Mouse (Mus musculus) neural tube, embryonic 15.5 days (tissue): ENCODE measurements around the gene Grk5. TPM values are rescaled to one million over a fixed set of nuclear protein-coding genes. Genes with fewer than 3 reads are reported as not detected.
A peak's percentile ranks its signal among the peaks of the same experiment; 100 is the strongest.

Experiments used
- ATAC-seq: fragments of 200-750 bp; cut with Nextera tagmentation; 2 replicates; pipeline ENCODE4 v1.8.0; 2017; ENCODE audit warnings: mild to moderate bottlenecking, moderate TSS enrichment, moderate library complexity; ENCODE audit not compliant: low FRiP score
- H3K27ac ChIP-seq: fragments of 300-500 bp; sonication (generic); replicated peaks from 2 replicates; pipeline ENCODE4 v1.5.1; 2015; ENCODE audit warnings: mild to moderate bottlenecking, inconsistent platforms
- H3K27me3 ChIP-seq: fragments of 300-500 bp; sonication (generic); replicated peaks from 2 replicates; pipeline ENCODE4 v1.6.1; 2015; ENCODE audit warnings: inconsistent platforms
- H3K36me3 ChIP-seq: fragments of 300-500 bp; sonication (generic); 2 replicates; pipeline ENCODE4 v1.6.1; 2015; ENCODE audit warnings: inconsistent platforms
- H3K4me1 ChIP-seq: fragments of 300-500 bp; sonication (generic); 2 replicates; pipeline ENCODE4 v1.6.1; 2015; ENCODE audit warnings: inconsistent platforms
- H3K4me2 ChIP-seq: fragments of 300-500 bp; sonication (generic); 2 replicates; pipeline ENCODE4 v1.6.1; 2015; ENCODE audit warnings: inconsistent platforms, mild to moderate bottlenecking, moderate library complexity
- H3K4me3 ChIP-seq: fragments of 300-500 bp; sonication (generic); replicated peaks from 2 replicates; pipeline ENCODE4 v1.5.1; 2015; ENCODE audit warnings: mild to moderate bottlenecking, inconsistent platforms
- H3K9ac ChIP-seq: fragments of 300-500 bp; sonication (generic); replicated peaks from 2 replicates; pipeline ENCODE4 v1.6.1; 2015; ENCODE audit warnings: mild to moderate bottlenecking, inconsistent platforms
- H3K9me3 ChIP-seq: fragments of 300-500 bp; sonication (generic); replicated peaks from 2 replicates; pipeline ENCODE4 v1.6.1; 2016; ENCODE audit warnings: inconsistent platforms
- WGBS: fragments of 180-500 bp; shearing (Covaris S2); methylation state at CpG from one replicate; pipeline ENCODE4 v1.1.7; 2015; ENCODE audit warnings: mixed read lengths; 5-methylcytosine and 5-hydroxymethylcytosine counted together
- polyA plus RNA-seq: library from polyadenylated mRNA; unstranded; fragments of >200 nt; fragmentation: Nextera tagmentation; extraction: Ambion mirVana; gene quantifications from 2 replicates; pipeline ENCODE4 v1.2.1, GENCODE M21; 2015

Gene Grk5
- polyA plus RNA-seq, 1 experiment from 2014 or later: 2.6 TPM

DNA sequence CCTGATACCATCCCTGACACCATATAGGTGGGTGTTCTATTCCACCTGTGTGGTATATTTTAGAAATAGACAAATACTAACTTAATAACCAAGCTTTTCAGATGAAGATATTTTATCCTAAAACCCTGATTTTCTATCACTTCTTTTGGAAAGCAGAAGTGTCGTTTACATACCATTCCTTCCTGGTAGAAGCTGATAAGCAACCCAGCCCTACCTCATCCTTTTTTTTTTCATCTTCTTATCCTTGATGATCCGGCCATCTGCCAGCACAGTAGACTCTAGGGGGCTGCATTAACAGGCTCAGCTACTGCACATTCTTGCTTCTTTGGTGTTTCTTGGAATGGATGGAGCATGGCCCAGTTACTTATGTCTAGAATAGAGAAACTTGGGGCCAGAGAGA, 195.7 kb downstream of the Grk5 start:
- Histone ChIP-seq H3K9me3 (no peaks in the 10 kb centered on the region), H3K4me1 (no peaks in the 10 kb centered on the region), H3K36me3 (peaks cover 27% of the 10 kb centered on the region), H3K9ac (no peak overlapping the region), H3K27me3 (no peaks in the 10 kb centered on the region), H3K27ac (no peak overlapping the region), H3K4me3 (no peak overlapping the region), H3K4me2 (no peak overlapping the region)
- ATAC-seq: no peak
- 70% methylated on average over 2 of the region's 2 CpGs for WGBS

- no peak overlapping the region for H3K9ac ChIP-seq
- WGBS: 83% methylated on average over 1 of the region's 1 CpGs
These were observed 198.2 kb downstream of the Grk5 start for GRCm38 (mm10) chr19:61087781-61088180.

GRCm38 (mm10) chr19:61089001-61089400, 199.5 kb downstream of the Grk5 start:
- WGBS: 93% methylated on average over 3 of the region's 3 CpGs

More at GRCm38 (mm10) chr19:61087781-61088180, 198.2 kb downstream of the Grk5 start:
- Histone ChIP-seq H3K27ac (no peak overlapping the region), H3K4me3 (no peak overlapping the region), H3K27me3 (no peaks in the 10 kb centered on the region), H3K9me3 (no peaks in the 10 kb centered on the region), H3K4me2 (no peak overlapping the region), H3K36me3 (peaks cover 27% of the 10 kb centered on the region), H3K4me1 (no peaks in the 10 kb centered on the region)
- ATAC-seq: no peak

DNA sequence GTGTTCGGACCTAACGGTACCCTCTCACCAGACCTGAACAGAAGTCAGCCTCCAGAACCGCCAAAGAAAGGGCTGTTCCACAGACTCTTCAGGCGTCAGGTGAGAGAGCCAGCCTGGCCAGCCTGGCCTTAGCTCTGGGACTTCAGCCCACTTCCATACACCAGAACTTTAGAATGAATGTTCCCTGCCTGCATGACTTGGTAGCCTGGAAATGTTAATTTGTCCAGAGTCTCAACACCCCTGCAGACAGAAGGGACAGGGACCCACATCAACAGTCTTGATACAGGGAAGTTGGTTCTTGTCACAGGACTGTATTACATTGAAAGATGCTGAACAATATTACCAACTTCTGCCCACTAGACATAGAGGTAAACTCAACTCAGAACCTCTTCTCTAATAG, 201.0 kb downstream of the Grk5 start:
- Histone ChIP-seq H3K4me1 (no peaks in the 10 kb centered on the region), H3K9ac (no peak overlapping the region), H3K27ac (no peak overlapping the region), H3K36me3 (peaks cover 38% of the 10 kb centered on the region), H3K4me3 (no peak overlapping the region), H3K4me2 (no peak overlapping the region), H3K27me3 (no peaks in the 10 kb centered on the region), H3K9me3 (no peaks in the 10 kb centered on the region)
- 96% methylated on average over 4 of the region's 4 CpGs for whole genome bisulfite sequencing
- ATAC-seq: no peak

More at GRCm38 (mm10) chr19:61089001-61089400, 199.5 kb downstream of the Grk5 start:
- no peak overlapping the region for H3K4me3 ChIP-seq
- H3K9ac ChIP-seq: no peak overlapping the region
- H3K9me3 ChIP-seq: no peaks in the 10 kb centered on the region
- ATAC-seq: no peak
- H3K36me3 ChIP-seq: peaks cover 32% of the 10 kb centered on the region
- no peaks in the 10 kb centered on the region for H3K27me3 ChIP-seq
- no peaks in the 10 kb centered on the region for H3K4me1 ChIP-seq
- no peak overlapping the region for H3K27ac ChIP-seq
- no peak overlapping the region for H3K4me2 ChIP-seq

DNA sequence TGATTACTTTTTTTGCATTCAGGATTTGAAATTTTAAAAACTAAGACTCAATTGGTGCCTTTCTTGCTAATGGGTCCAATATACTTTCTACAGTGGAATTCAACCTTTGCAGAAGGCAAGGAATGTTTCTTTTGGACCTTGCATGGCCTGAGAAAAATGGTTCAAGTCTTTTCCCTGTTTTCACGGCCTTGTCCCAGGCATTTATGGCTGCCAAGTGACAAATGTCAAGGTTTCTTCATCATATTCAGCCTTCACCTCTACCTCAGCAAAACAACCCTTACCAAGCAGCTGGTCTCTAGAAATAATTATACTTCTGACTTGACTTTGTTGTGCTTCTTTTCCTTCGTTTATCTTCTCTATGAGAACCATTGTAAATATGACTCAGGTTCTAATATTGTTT, 207.2 kb downstream of the Grk5 start:
- Histone ChIP-seq H3K36me3 (peaks cover 14% of the 10 kb centered on the region; the same call in 1 of the 2 replicates), H3K9ac (no peak overlapping the region), H3K4me2 (no peak overlapping the region), H3K9me3 (no peaks in the 10 kb centered on the region), H3K4me3 (no peak overlapping the region), H3K27me3 (no peaks in the 10 kb centered on the region), H3K27ac (no peak overlapping the region), H3K4me1 (no peaks in the 10 kb centered on the region)
- ATAC-seq: no peak
- WGBS: 87% methylated on average over 2 of the region's 2 CpGs

DNA sequence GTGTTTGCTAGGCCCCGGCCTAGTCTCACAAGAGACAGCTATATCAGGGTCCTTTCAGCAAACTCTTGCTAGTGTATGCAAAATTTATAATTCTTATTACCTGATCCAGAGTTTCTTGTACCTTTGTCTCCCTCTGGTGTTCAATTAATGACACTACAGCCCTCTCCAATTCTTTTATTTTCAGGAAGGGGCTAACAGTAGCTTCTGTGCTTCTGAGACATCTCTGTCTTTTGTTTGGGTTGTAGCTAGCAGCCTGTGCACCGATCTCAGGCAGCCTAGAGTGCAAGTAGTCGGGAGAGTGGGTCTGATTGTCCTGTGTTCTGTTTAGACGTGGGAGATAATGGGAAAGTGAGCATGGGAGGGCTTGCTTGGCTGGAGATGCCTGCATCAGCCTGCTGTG, 208.2 kb downstream of the Grk5 start:
- Histone ChIP-seq H3K4me1 (no peaks in the 10 kb centered on the region), H3K9me3 (no peaks in the 10 kb centered on the region), H3K27me3 (no peaks in the 10 kb centered on the region), H3K27ac (no peak overlapping the region), H3K9ac (no peak overlapping the region), H3K4me3 (no peak overlapping the region), H3K36me3 (peaks cover 14% of the 10 kb centered on the region; the same call in 1 of the 2 replicates), H3K4me2 (no peak overlapping the region)
- WGBS: 20% methylated on average over 4 of the region's 4 CpGs
- ATAC-seq: no peak

- WGBS: 58% methylated on average over 2 of the region's 2 CpGs
These were observed 220.6 kb downstream of the Grk5 start for GRCm38 (mm10) chr19:61110184-61110583.

GRCm38 (mm10) chr19:61131096-61131495, 241.5 kb downstream of the Grk5 start:
- H3K4me1 ChIP-seq: no peaks in the 10 kb centered on the region
- H3K4me3 ChIP-seq: no peak overlapping the region
- no peaks in the 10 kb centered on the region for H3K27me3 ChIP-seq
- H3K4me2 ChIP-seq: no peak overlapping the region
- no peak overlapping the region for H3K27ac ChIP-seq
- no peaks in the 10 kb centered on the region for H3K9me3 ChIP-seq
- ATAC-seq: no peak
- H3K9ac ChIP-seq: no peak overlapping the region
- WGBS: 91% methylated on average over 10 of the region's 10 CpGs
- peaks cover 12% of the 10 kb centered on the region for H3K36me3 ChIP-seq

More at GRCm38 (mm10) chr19:61110184-61110583, 220.6 kb downstream of the Grk5 start:
- H3K4me1 ChIP-seq: no peaks in the 10 kb centered on the region
- peaks cover 8% of the 10 kb centered on the region; the same call in 1 of the 2 replicates for H3K9me3 ChIP-seq
- peaks cover 6% of the 10 kb centered on the region; the same call in 1 of the 2 replicates for H3K36me3 ChIP-seq
- no peak overlapping the region for H3K9ac ChIP-seq
- no peak for ATAC-seq
- no peak overlapping the region for H3K27ac ChIP-seq
- H3K27me3 ChIP-seq: no peaks in the 10 kb centered on the region
- no peak overlapping the region for H3K4me2 ChIP-seq
- H3K4me3 ChIP-seq: no peak overlapping the region

- Histone ChIP-seq H3K4me2 (no peak overlapping the region), H3K27ac (no peak overlapping the region), H3K9ac (no peak overlapping the region), H3K27me3 (no peaks in the 10 kb centered on the region), H3K4me3 (no peak overlapping the region), H3K9me3 (no peaks in the 10 kb centered on the region), H3K4me1 (peaks cover 16% of the 10 kb centered on the region), H3K36me3 (no peaks in the 10 kb centered on the region)
- ATAC-seq: no peak
These were observed 249.1 kb downstream of the Grk5 start for GRCm38 (mm10) chr19:61138655-61139054.

DNA sequence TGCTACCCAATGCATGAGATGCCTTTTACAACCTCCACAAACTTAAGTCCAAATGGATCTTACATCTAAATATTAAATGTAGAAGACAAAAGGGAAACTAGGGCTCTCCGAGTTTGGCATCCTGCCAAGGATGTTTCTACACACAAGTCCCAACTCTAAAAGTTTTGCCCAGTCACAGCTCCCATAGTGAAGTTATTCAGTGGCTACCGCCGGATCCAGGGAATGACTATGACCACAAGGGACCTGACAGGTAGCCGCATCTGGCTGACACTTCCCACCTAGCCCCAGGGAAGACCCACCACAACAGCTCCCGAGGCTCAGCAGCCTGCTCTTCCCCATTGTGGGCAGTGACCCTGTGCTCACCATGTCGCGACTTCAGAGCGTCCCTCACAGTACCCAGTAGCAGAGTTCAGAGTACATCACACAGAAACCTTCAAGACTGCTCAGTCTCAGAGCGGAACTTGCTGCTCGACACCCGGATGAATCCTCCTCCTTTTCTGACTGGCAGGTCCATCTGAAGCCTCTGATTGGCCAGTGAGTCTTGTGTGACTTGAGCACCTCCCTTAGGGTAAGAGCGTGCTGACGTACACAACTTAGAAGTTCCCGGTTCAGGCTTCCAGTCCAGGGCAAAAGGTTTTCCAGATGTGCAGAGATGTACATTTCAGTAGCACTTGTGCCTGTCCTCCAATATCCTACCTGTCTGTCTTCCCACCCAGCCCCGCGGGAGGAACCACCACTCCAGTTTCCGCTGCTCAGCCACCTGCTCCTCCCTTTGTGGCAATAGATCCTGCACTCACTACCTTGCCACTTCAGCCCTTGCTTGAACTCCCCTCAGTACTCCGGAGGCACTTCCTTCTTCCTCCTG, 251.0 kb downstream of the Grk5 start, which contains the start of gene Zfp950:
Gene Zfp950 (minus strand): TSS at position 499 of the 865 bp plus-strand sequence.
- H3K27ac ChIP-seq: peak within 1 kb of the TSS; percentile 73
- under 1% methylated on average over 18 of the region's 18 CpGs for WGBS
- peak within 1 kb of the TSS; percentile 89 for H3K4me3 ChIP-seq
- no peaks in the 10 kb centered on the region for H3K27me3 ChIP-seq
- H3K4me1 ChIP-seq: peaks cover 16% of the 10 kb centered on the region
- H3K9ac ChIP-seq: peak within 1 kb of the TSS; percentile 76
- no peaks in the 10 kb centered on the region for H3K9me3 ChIP-seq
- peak; percentile 100 for ATAC-seq
- H3K36me3 ChIP-seq: no peaks in the 10 kb centered on the region
- peak within 1 kb of the TSS; percentile 85 for H3K4me2 ChIP-seq

- no peaks in the 10 kb centered on the region for H3K27me3 ChIP-seq
- peak overlapping the region; percentile 85 for H3K4me2 ChIP-seq
- H3K9me3 ChIP-seq: no peaks in the 10 kb centered on the region
- H3K9ac ChIP-seq: peak overlapping the region; percentile 76
- 26% methylated on average over 4 of the region's 4 CpGs for WGBS
- H3K36me3 ChIP-seq: no peaks in the 10 kb centered on the region
- H3K4me1 ChIP-seq: peaks cover 16% of the 10 kb centered on the region
- peak overlapping the region; percentile 89 for H3K4me3 ChIP-seq
- peak; percentile 32; the same call in 1 of the 2 replicates for ATAC-seq
- no peak overlapping the region for H3K27ac ChIP-seq
These were observed 251.8 kb downstream of the Grk5 start for GRCm38 (mm10) chr19:61141299-61141698.
